Mouse (Mus musculus) regulatory T cell (primary cell): ENCODE results near the gene Gria3.

Source experiments
- in situ Hi-C: fragments of 300-600 bp; cut with MboI, MseI; formaldehyde crosslinking; loops from one replicate; pipeline ENCODE4 v1.15.1; 2025; ENCODE audit warnings: high pct_unique_total_duplicates

Gria3 gene

DNA sequence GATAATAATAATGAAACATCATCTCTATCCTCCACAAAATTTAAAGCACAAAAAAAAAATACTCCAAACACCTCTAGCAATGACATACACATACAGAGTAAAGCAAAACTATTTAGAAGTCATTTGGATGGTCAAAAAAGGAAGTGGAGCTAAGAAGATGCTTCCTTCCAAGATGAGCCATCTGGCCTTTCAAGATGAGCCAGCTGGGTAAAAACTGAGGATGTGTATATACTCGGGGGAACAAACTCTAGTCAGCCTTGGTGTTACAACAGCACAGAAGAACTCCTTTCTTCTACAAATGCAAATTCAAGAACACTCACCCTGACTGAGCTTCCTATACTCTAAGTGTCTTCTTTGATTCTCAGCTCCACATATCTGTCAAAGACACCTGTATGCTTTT is 172.4 kb downstream of the Gria3 start:
- in situ Hi-C loops: no loop called here

DNA sequence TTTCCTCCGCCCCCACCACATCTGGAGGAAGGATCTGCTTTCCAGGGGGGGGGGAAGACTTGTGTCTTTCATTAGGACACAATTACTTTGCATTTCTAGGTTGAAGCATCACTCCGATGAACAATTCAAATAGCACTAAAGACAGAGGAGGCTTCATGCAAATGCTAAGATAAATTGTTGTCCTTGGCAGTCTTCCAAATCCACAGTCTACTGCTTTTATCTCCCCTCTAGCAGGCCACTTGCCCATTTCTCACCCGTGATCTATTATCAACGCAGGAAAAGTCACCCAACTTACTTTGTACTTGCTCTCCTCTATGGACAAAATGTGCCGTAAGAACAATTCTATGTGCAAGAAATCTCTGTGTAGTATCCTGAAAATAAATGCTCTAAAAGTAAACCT is 178.1 kb downstream of the Gria3 start:
- in situ Hi-C loops: no loop called here

DNA sequence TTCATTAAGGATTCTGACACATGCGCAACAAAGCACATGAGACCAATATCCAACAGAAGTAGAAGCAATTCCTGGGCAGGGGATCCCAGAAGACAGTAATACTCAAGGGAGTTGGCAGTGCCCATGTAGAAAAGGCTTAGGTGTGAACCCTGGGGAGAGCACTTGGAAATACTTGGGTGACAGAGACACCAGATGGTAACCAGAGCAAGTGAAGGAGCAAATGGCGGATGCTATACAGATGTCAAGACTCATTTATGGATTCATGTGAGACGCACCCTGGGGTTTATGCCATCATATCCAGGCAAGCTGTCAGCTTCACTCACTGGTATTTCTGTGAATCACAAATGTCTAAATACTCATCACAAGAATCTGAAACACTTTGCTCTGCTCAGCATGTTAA is 187.0 kb downstream of the Gria3 start:
- in situ Hi-C loops: no loop called here

DNA sequence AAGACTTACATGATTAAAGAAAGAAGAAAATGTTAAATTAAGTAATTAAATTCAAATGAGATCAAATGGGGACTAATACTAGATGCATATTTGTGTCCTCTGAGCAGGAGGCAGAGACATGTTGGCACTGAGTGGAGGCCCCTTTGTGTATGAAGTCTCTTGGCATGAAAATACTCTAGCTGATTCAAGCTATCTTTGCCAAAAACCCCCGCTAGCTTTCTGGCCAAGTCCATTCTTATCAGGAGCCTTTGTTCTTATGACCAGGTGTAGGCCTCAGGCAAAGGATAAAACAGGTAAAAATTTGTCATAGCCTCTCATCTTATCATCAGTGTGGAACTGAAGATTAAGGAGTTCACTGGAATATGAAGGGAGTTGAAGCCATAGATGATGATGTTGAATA is 206.5 kb downstream of the Gria3 start:
- in situ Hi-C loops: no loop called here

DNA sequence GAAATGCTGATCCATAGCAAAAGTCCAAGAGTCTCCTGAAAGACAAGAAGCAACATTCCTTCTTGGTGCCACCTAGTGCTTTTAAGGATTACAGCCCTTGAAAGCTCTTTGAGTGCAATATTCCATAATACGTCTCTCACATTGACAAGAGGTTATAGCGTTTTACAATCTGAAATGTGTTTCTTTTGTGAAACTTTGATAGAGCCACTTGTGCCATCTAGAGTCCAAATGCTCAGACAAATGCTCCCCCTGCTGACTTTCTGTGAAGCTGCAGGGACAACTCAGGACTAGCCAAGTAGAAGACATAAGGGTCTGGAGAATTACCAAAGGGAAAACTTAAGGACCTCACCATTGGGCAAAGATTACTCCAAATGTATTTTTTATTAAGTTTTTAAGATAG is 214.3 kb downstream of the Gria3 start:
- in situ Hi-C loops: no loop called here

DNA sequence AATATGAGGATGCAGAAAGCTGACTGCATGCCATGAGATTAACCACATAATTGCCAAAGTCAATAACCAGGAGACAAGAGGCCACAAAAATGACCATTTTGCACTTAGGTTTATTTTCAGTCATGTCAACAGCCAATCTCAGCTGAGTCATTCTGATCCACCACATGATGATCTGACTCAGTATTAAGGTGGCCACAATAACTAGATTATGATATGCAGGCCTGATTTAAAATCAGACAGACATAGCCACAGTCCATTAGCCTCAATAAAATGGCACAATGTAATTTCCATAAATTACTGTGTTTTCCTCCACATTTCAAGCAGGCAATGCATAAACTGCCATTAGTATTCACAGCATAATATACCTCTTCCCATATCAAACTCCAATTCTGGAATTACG is 216.3 kb downstream of the Gria3 start:
- in situ Hi-C loops: no loop called here

DNA sequence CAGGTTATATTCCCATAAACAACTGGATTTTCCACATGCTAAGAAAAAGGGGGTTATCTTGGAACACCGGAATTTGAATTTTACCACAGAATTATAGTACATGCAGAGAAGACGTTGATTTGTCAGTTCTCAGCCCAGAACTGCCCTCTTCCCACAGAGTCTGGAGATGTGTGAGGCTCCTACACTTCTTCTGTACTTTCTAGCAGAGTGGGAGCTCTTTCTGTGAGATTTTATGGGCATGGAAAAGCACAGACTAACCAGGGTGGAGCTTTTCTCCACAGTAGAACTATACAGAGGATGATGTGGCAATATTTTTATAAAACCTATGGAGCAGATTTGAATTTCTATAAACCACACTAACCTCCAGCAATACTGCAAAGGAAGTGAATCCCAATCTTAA is 217.7 kb downstream of the Gria3 start:
- in situ Hi-C loops: no loop called here

DNA sequence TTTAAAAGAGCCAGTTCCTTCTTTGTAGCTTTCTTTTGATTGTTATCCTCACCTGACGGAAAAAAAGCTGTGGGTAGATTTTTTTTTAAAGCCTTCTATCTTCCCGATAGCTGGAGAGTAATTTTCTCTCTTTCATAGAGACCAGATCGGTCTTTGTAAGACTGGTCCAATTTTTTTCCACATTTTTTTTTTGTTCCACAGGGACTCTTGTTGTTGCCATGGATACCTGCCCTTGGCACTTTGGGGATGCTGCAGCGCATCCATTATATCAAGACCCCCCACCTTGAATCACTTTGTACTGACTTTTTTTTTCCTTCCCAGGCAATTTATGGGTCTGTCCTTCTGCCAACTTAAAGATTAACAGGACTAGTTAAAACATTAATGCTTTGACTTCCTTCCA is 232.9 kb downstream of the Gria3 start:
- in situ Hi-C loops: no loop called here

DNA sequence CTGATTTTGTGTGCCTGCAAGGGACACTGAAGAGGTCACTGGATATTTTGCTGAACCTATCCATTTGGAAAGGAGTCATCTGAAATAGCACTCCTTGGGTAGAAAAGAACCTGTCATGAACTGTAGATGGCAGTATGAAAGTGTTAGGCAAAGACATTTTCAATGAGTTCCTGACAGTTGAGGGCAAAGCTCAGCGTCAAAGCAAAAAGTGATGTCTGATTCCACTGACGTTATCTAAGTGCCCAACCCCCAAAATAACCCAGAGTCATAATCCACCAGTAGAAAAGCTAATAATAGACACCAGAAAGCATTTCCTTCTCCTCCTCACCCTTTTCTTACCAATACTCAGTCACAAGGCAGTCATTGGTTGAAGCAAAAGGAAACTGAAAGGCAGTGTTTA is 244.3 kb downstream of the Gria3 start:
- in situ Hi-C loops: no loop called here

DNA sequence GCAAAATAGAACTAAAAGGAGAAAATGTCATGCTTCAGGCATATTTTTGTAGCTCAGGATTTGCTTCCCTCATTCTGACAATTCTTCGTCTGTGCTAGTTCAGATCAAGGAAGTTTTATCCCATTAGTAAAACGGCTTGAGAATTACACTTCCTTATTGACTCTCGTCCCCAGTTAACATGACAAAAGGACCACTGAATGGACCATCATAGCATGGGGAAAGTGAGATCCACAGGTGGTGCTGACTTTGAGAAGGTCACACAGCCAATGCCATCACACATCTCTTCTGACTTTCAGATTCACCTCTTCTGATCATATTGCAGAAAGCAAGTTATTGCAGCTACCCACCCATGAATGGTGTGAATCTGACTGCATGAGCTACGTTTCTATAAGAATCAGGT is 257.1 kb downstream of the Gria3 start:
- in situ Hi-C loops: loop anchor here (25.0 kb wide), 1 partner anchor 305 kb away; no protein-coding TSS in a partner anchor

DNA sequence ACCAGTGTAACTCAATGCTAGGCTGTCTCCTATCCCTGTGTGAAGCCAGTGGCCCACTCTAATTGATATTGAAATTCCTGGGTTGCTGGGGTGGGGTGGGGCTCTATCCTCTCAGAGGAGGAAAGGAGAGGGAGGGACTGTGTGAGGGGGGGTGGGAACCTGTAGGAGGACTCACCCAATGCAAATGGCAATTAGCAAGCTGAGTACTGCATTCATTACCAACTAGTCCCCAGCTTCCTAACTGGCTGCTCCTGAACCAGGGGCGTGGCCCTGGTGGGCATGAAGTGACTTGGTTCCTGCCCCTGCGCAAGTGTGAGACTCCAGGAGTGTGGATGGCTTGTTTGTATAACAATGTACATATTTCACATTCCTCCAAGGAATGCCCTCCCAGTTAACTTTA is 288.2 kb downstream of the Gria3 start:
- in situ Hi-C loops: no loop called here

DNA sequence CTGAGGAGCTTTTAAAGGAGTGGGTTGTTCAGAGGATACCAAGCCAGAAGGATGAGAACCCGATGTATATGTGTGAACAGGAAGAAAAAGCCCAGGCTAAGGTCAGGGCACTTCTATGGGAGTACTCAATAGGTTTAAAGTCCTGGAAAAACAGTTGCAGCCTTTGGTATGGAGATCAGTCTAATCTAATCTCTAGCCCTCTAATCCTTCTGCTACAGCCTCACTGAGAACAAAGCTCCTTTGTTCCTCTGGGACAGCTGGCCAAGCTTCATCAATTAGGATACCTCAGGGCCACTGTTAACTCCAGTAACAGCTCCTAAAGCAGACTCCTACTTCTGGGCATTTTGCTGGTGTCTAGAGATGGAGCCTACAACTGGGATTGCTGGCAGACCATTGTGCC is 291.4 kb downstream of the Gria3 start:
- in situ Hi-C loops: no loop called here
